Mouse (Mus musculus) stomach, embryonic 16.5 days (tissue): ENCODE measurements around the gene Nt5dc1. TPM values are rescaled to one million over a fixed set of nuclear protein-coding genes. Genes with fewer than 3 reads are reported as not detected.

Experiments used
- ATAC-seq: fragments of 200-750 bp; cut with Nextera tagmentation; 2 replicates; pipeline ENCODE4 v1.8.0; 2017; ENCODE audit warnings: moderate number of reproducible peaks, moderate TSS enrichment; ENCODE audit not compliant: insufficient read depth, low FRiP score
- H3K27ac ChIP-seq: fragments of 300-500 bp; sonication (generic); 2 replicates; pipeline ENCODE4 v1.5.1; 2014; ENCODE audit warnings: low read length
- H3K27me3 ChIP-seq: fragments of 300-500 bp; sonication (generic); 2 replicates; pipeline ENCODE4 v1.6.1; 2014; ENCODE audit warnings: low read length, control low read depth, mixed read lengths; ENCODE audit not compliant: control insufficient read depth, insufficient read depth
- H3K36me3 ChIP-seq: fragments of 300-500 bp; sonication (generic); 2 replicates; pipeline ENCODE4 v1.6.1; 2014; ENCODE audit warnings: low read length; ENCODE audit not compliant: control insufficient read depth, insufficient read depth
- H3K4me1 ChIP-seq: fragments of 300-500 bp; sonication (generic); 2 replicates; pipeline ENCODE4 v1.6.1; 2014; ENCODE audit warnings: low read length, control low read depth, mixed read lengths; ENCODE audit not compliant: control insufficient read depth, insufficient read depth
- H3K4me2 ChIP-seq: fragments of 300-500 bp; sonication (generic); 2 replicates; pipeline ENCODE4 v1.6.1; 2014; ENCODE audit warnings: low read depth, low read length, mixed read lengths
- H3K4me3 ChIP-seq: fragments of 300-500 bp; sonication (generic); replicated peaks from 2 replicates; pipeline ENCODE4 v1.5.1; 2014; ENCODE audit warnings: mild to moderate bottlenecking, low read length
- H3K9ac ChIP-seq: fragments of 300-500 bp; sonication (generic); 2 replicates; pipeline ENCODE4 v1.6.1; 2014; ENCODE audit warnings: low read length
- H3K9me3 ChIP-seq: fragments of 300-500 bp; sonication (generic); replicated peaks from 2 replicates; pipeline ENCODE4 v1.6.1; 2016; ENCODE audit warnings: low read length, control low read depth; ENCODE audit not compliant: control insufficient read depth
- WGBS: fragments of 180-500 bp; shearing (Covaris S2); extraction: QIAGEN DNeasy Blood & Tissue Kit; methylation state at CpG from one replicate; pipeline ENCODE4 v1.1.7; 2014; 5-methylcytosine and 5-hydroxymethylcytosine counted together
- polyA plus RNA-seq: library from polyadenylated mRNA; unstranded; fragments of >200 nt; fragmentation: Nextera tagmentation; extraction: Ambion mirVana; gene quantifications from 2 replicates; pipeline ENCODE4 v1.2.1, GENCODE M21; 2015

The Nt5dc1 gene
- polyA plus RNA-seq, 1 experiment from 2014 or later = 13.2 TPM

GRCm38 (mm10) chr10:34297980-34298753 is 120.2 kb downstream of the Nt5dc1 start:
- ATAC-seq = no peak
- no peaks in the 10 kb centered on the region for H3K9me3 ChIP-seq
- H3K4me2 ChIP-seq = peak overlapping the region; percentile 88
- no peaks in the 10 kb centered on the region for H3K36me3 ChIP-seq
- 44% methylated on average over 25 of the region's 25 CpGs for WGBS
- peak overlapping the region; percentile 76 for H3K4me3 ChIP-seq
- no peaks in the 10 kb centered on the region for H3K27me3 ChIP-seq
- H3K27ac ChIP-seq = peak overlapping the region; percentile 53; the same call in 1 of the 2 replicates
- H3K9ac ChIP-seq = peak overlapping the region; percentile 72
- 0 out of 2 replicates have a peak, but pooled peaks cover 9% of the 10 kb centered on the region for H3K4me1 ChIP-seq

- peak; percentile 96 for ATAC-seq
- H3K36me3 ChIP-seq = no peaks in the 10 kb centered on the region
- 0% methylated on average over 38 of the region's 38 CpGs for WGBS
- H3K27me3 ChIP-seq = no peaks in the 10 kb centered on the region
- H3K4me3 ChIP-seq = peak within 1 kb of the TSS; percentile 76
- H3K4me1 ChIP-seq = 0 out of 2 replicates have a peak, but pooled peaks cover 9% of the 10 kb centered on the region
- H3K4me2 ChIP-seq = peak within 1 kb of the TSS; percentile 88
- peak within 1 kb of the TSS; percentile 72 for H3K9ac ChIP-seq
- no peaks in the 10 kb centered on the region for H3K9me3 ChIP-seq
- H3K27ac ChIP-seq = peak within 1 kb of the TSS; percentile 53
Measured at GRCm38 (mm10) chr10:34297299-34297979, 120.9 kb downstream of the Nt5dc1 start, which contains the start of gene Tspyl4. Gene Tspyl4 (plus strand): TSS chr10:34297442.

DNA sequence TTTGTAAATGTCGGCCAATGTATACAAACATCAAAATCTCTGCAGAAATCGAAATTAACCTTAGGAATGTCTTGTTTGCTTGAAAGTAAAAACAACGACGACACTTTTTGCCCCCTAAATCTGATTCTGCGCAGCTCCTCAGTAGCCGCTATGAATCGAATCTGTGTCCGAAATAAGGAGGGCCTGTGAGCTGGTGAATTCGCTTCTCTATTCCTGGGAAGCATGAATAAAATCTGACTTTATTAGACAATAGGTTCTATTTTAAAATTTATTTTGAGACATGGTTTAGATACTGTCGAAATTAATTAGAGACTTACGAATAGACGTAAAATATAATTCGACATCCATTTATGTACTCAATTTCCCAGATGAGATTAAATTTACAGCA is 121.4 kb downstream of the Nt5dc1 start:
- Histone ChIP-seq H3K27ac (no peak overlapping the region), H3K4me3 (peak overlapping the region; percentile 76), H3K36me3 (no peaks in the 10 kb centered on the region), H3K4me2 (peak overlapping the region; percentile 88), H3K4me1 (0 out of 2 replicates have a peak, but pooled peaks cover 9% of the 10 kb centered on the region), H3K9me3 (no peaks in the 10 kb centered on the region), H3K9ac (peak overlapping the region; percentile 72), H3K27me3 (no peaks in the 10 kb centered on the region)
- WGBS = 3% methylated on average over 13 of the region's 13 CpGs
- ATAC-seq = no peak

DNA sequence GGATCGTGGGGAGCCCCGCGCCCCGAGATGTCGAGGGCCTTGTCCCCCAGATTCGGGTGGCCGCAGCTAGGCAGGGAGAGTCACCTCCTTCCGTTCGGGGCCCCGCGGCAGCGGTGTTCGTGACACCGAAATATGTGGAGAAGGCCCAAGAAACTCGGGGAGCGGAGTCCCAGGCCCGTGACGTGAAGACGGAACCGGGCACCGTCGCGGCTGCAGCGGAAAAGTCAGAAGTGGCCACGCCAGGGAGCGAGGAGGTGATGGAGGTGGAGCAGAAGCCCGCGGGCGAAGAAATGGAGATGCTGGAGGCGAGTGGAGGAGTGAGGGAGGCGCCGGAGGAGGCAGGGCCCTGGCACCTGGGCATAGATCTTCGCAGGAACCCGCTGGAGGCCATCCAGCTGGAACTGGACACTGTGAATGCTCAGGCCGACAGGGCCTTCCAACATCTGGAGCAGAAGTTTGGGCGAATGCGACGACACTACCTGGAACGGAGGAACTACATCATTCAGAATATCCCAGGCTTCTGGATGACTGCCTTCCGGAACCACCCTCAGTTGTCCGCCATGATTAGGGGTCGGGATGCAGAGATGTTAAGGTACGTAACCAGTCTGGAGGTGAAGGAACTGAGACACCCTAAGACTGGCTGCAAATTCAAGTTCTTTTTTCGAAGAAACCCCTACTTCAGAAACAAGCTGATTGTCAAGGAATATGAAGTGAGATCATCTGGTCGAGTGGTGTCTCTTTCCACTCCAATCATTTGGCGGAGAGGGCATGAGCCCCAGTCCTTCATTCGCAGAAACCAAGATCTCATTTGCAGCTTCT is 135.7 kb downstream of the Nt5dc1 start:
- Histone ChIP-seq H3K4me3 (peak overlapping the region; percentile 78), H3K9me3 (no peaks in the 10 kb centered on the region), H3K27me3 (no peaks in the 10 kb centered on the region), H3K9ac (peak overlapping the region; percentile 95), H3K27ac (peak overlapping the region; percentile 73), H3K36me3 (0 out of 2 replicates have a peak, but pooled peaks cover 3% of the 10 kb centered on the region), H3K4me2 (peak overlapping the region; percentile 92), H3K4me1 (peaks cover 8% of the 10 kb centered on the region)
- ATAC-seq = peak; percentile 35; the same call in 1 of the 2 replicates
- WGBS = 3% methylated on average over 47 of the region's 47 CpGs

- H3K27me3 ChIP-seq = no peaks in the 10 kb centered on the region
- no peaks in the 10 kb centered on the region for H3K9me3 ChIP-seq
- H3K36me3 ChIP-seq = no peaks in the 10 kb centered on the region
- H3K4me1 ChIP-seq = peaks cover 8% of the 10 kb centered on the region
- peak; percentile 97 for ATAC-seq
- H3K4me2 ChIP-seq = peak within 1 kb of the TSS; percentile 92
- H3K27ac ChIP-seq = peak within 1 kb of the TSS; percentile 73
- peak within 1 kb of the TSS; percentile 95 for H3K9ac ChIP-seq
- WGBS = under 1% methylated on average over 38 of the region's 38 CpGs
- H3K4me3 ChIP-seq = peak within 1 kb of the TSS; percentile 78
Measured at GRCm38 (mm10) chr10:34281962-34282388, 136.4 kb downstream of the Nt5dc1 start, which contains the start of gene Tspyl1. Gene Tspyl1 (plus strand): TSS chr10:34282190.

- H3K27ac ChIP-seq = peak overlapping the region; percentile 55; the same call in 1 of the 2 replicates
- H3K27me3 ChIP-seq = no peaks in the 10 kb centered on the region
- no peaks in the 10 kb centered on the region for H3K9me3 ChIP-seq
- H3K4me2 ChIP-seq = peak overlapping the region; percentile 91
- peak; percentile 9; the same call in 1 of the 2 replicates for ATAC-seq
- peak overlapping the region; percentile 78 for H3K4me3 ChIP-seq
- no peaks in the 10 kb centered on the region for H3K36me3 ChIP-seq
- peak overlapping the region; percentile 75 for H3K9ac ChIP-seq
- H3K4me1 ChIP-seq = peaks cover 8% of the 10 kb centered on the region
- WGBS = 18% methylated on average over 14 of the region's 14 CpGs
Measured at GRCm38 (mm10) chr10:34281211-34281961, 137.0 kb downstream of the Nt5dc1 start.

DNA sequence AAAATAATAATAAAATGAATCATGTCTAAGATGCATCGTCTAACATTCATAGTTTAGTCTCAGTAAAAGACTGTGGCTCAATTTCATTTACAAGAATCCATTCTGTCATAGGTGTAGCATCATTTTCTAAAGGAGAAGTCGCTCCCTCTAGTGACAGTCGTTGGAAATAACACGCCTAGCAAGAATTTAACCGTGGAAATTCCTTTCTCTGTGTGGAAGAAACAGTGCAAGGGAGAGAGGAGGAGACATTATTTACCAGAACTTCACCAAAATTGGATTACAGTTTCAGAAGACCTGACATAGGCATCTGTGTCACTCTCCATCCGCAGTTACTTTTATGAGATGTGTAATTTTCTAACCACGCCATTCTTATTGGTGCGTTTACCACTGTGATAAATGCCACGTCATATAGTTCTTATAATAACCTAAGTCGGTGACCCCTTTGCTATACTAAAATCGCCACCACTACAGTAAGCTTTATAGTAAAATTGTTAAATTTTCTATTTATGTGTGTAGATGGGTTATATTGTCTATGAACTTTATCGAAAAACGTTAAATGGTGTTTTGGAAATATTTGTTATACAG is 137.7 kb downstream of the Nt5dc1 start:
- H3K27ac ChIP-seq = no peak overlapping the region
- no peak for ATAC-seq
- peak overlapping the region; percentile 33 for H3K4me3 ChIP-seq
- no peaks in the 10 kb centered on the region for H3K27me3 ChIP-seq
- 26% methylated on average over 13 of the region's 13 CpGs for WGBS
- peak overlapping the region; percentile 55 for H3K4me2 ChIP-seq
- H3K4me1 ChIP-seq = peaks cover 8% of the 10 kb centered on the region
- H3K9me3 ChIP-seq = no peaks in the 10 kb centered on the region
- H3K36me3 ChIP-seq = no peaks in the 10 kb centered on the region
- H3K9ac ChIP-seq = 0 out of 2 replicates have a peak overlapping the region, but pooled peaks have one; percentile 48

DNA sequence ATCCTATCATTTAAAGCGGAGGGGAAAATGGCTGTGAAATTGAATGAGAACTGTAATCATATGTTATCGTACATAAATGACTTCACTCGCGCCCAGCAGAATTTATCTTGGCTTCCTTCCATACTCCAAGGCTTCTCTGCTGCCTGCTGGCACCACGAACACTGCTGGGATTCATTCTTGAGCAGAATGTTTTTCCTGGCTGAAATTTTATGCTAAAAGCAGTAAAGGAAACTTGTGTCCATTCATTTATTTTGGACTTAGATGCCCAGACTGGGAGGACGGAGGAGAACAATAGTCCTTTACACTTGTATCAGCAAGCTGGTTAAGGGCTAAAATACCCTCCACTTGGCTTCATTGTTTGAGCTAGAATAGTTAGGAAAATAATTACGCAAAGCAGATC is 146.7 kb downstream of the Nt5dc1 start:
- Histone ChIP-seq H3K27ac (no peak overlapping the region), H3K4me3 (no peak overlapping the region), H3K9me3 (no peaks in the 10 kb centered on the region), H3K4me2 (no peak overlapping the region), H3K27me3 (no peaks in the 10 kb centered on the region), H3K9ac (no peak overlapping the region), H3K4me1 (no peaks in the 10 kb centered on the region), H3K36me3 (no peaks in the 10 kb centered on the region)
- 45% methylated on average over 7 of the region's 7 CpGs for WGBS
- ATAC-seq = no peak
